Mouse (Mus musculus): ENCODE results near the gene Kdelc1. TPM values are rescaled to one million over a fixed set of nuclear protein-coding genes. Genes with fewer than 3 reads are reported as not detected.

Gene Kdelc1
- total RNA-seq (2021): 10 to 100 TPM; 10.4 to 10.5 TPM
- long read RNA-seq, experiment 1, transcript Kdelc1-203 (9 exons, 2,085 nt): major isoform, 6 of 11 reads
- long read RNA-seq, experiment 1, partial matches to known transcripts: 1 of 11 reads
- long read RNA-seq, experiment 1, other reads (novel, unspliced or antisense): 0 of 11 reads
- long read RNA-seq, experiment 2, transcript Kdelc1-203 (9 exons, 2,085 nt): minor isoform, 6 of 18 reads
- long read RNA-seq, experiment 2, transcript Kdelc1-202 (10 exons, 2,359 nt): major isoform, 9 of 18 reads
- long read RNA-seq, experiment 2, partial matches to known transcripts: 2 of 18 reads
- long read RNA-seq, experiment 2, other reads (novel, unspliced or antisense): 1 of 18 reads

GRCm38 (mm10) chr1:44118239-44119054 lies at the start of gene Kdelc1, which contains the start of gene Bivm:
Kdelc1 (minus strand) TSS chr1:44118808.
Bivm (plus strand) TSS chr1:44118957.
- intact Hi-C loops (cut with DNase I): no loop called here
- DNase-seq (ENCODE audit: low spot score in 2 of 2): peak; percentile 94 to 97

GRCm38 (mm10) chr1:44167859-44168383 lies 49.3 kb upstream of the Kdelc1 start:
- DNase-seq (ENCODE audit: low spot score in 2 of 2): no peak
- intact Hi-C loops (cut with DNase I): no loop called here

DNA sequence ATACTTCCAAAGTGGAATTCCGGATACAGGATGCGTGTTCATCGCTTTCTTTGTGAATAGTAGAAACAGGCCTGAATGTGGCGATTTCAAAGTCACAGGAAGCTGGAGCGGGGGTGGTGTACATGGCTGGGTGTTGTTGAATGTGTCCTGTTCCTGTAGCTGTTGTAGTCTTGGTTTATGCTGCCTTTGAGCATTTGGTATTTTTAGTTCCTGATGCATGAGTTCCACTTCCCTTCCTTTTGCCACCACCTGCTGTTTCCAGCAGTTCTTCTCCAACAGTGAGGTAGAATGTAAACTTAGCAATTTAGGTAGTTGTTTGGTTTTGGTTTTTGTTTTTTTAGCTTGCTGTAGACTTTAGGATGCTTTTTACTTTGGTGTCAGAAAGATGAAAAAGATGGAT lies 43.8 kb upstream of the Kdelc1 start:
- no peak for DNase-seq (ENCODE audit: low spot score in 2 of 2)
- intact Hi-C loops (cut with DNase I): no loop called here

GRCm38 (mm10) chr1:44161818-44162217 lies 43.2 kb upstream of the Kdelc1 start:
- intact Hi-C loops (cut with DNase I): no loop called here
- DNase-seq (ENCODE audit: low spot score in 2 of 2): no peak

GRCm38 (mm10) chr1:44158317-44158716 lies 39.7 kb upstream of the Kdelc1 start:
- intact Hi-C loops (cut with DNase I): no loop called here
- DNase-seq (ENCODE audit: low spot score in 2 of 2): no peak

GRCm38 (mm10) chr1:44155287-44155686 lies 36.7 kb upstream of the Kdelc1 start:
- DNase-seq (ENCODE audit: low spot score in 2 of 2): no peak
- intact Hi-C loops (cut with DNase I): no loop called here

- intact Hi-C loops (cut with DNase I): no loop called here
- DNase-seq (ENCODE audit: low spot score in 2 of 2): no peak
These were observed 30.1 kb upstream of the Kdelc1 start for GRCm38 (mm10) chr1:44148706-44149105.

- intact Hi-C loops (cut with DNase I): no loop called here
- DNase-seq (ENCODE audit: low spot score in 2 of 2): peak; percentile 86 to 87
These were observed 29.2 kb upstream of the Kdelc1 start, which contains the start of gene Ercc5 for GRCm38 (mm10) chr1:44147563-44148381. Ercc5 (plus strand) TSS chr1:44147744.

DNA sequence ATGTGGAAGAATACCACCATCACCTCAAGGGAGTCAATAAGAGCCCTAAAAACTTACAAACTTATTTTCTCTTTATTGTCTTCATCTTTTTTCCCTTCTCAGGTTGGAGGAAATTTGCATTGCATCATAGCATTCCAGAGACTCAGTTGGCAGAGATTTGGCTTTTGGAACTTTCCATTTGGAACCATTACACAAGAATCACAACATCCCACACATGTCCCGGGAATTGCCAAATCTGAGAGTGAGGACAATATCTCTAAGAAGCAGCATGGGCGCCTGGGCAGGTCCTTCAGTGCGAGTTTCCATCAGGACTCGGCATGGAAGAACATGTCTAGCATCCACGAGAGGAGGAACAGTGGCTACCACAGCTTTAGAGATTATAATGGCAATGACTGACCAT lies 24.1 kb upstream of the Kdelc1 start:
- DNase-seq (ENCODE audit: low spot score in 2 of 2): no peak
- intact Hi-C loops (cut with DNase I): no loop called here

- DNase-seq (ENCODE audit: low spot score in 2 of 2): no peak
- intact Hi-C loops (cut with DNase I): no loop called here
These were observed 21.6 kb upstream of the Kdelc1 start for GRCm38 (mm10) chr1:44140232-44140631.

GRCm38 (mm10) chr1:44129929-44130581 lies 11.4 kb upstream of the Kdelc1 start:
- DNase-seq (ENCODE audit: low spot score in 2 of 2): no peak
- intact Hi-C loops (cut with DNase I): no loop called here

DNA sequence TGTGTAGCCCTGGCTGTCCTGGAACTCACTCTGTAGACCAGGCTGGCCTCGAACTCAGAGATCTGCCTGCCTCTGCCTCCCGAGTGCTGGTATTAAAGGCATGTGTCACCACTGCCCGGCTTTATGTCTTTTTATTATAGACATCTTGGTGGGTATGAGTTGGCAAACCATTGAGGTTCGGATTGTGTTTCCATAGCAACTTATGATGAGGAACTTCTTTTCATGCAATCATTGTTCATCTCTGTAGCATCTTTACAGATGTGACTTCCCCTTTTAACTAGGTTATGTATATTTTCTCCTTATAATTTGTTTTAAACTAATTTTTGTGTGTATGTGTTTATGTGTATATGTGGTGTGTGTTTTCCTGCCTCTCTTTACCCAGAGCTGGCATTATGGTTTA lies 7.0 kb upstream of the Kdelc1 start:
- intact Hi-C loops (cut with DNase I): no loop called here
- DNase-seq (ENCODE audit: low spot score in 2 of 2): no peak

GRCm38 (mm10) chr1:44122256-44122655 lies 3.6 kb upstream of the Kdelc1 start:
- intact Hi-C loops (cut with DNase I): no loop called here
- DNase-seq (ENCODE audit: low spot score in 2 of 2): no peak

DNA sequence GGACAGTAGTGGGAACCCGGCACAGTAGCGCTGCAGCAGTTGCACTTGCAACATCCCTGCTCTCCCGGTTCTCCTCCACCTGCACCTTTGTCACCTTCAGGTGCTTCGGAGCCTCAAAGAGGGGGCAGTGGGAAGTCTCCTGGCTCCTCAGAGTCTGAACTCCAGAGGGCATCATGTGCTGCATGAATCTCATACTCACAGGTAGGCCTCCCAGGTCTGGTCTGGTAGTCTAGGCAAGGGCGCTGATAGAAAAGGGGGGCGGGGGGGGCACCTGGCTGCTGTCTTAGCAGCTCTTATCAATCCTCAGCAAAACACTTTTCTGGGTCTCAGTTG lies 1.4 kb upstream of the Kdelc1 start:
- no peak for DNase-seq (ENCODE audit: low spot score in 2 of 2)
- intact Hi-C loops (cut with DNase I): no loop called here

DNA sequence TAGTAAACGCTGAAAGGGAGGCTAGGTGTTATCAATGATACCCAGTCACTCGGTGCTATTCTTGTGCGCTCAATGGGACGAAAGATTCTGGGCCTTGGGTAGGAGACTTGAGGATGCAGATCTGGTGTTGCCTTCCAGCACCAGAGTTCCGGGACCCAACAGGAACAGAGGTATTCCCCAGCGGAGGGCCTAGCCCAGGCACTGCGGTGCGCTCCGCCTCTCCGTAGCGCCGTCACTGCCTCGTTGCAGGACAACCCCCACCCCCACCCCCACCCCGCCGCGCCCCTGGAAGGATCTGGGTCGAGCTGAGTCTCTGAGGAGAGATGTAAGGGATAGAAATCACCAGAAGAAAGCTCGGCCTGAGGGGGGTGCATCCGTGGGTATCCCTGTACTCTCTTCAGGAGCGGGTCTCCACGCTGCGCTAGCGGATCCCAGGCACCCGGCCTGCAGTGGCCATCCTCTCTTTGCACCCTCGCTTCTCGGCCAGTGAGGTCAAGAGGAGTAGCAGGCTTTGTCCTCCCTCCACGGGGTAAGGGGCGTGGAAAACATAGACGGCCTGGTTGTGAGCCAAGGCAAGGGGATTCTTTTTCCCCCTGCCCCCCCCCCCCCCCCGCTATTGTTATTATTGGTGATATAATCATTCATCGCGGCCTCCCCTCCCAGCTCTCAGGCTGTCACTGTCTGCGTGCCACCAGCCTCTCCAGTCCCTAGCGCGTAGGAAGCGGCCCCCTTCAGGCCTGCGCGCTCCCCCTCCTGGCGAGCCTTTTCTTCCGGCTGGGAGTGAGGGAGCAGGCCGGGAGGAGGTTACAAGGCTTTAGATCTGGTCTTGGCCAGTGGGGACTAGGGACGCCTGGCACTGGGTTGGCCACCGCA lies 829 bp upstream of the Kdelc1 start:
- intact Hi-C loops (cut with DNase I): no loop called here
- peak; percentile 79 for DNase-seq (ENCODE audit: low spot score in 2 of 2)

GRCm38 (mm10) chr1:44117571-44117970 lies 1.0 kb downstream of the Kdelc1 start:
- no peak for DNase-seq (ENCODE audit: low spot score in 2 of 2)
- intact Hi-C loops (cut with DNase I): no loop called here

GRCm38 (mm10) chr1:44102939-44103338 lies 15.7 kb downstream of the Kdelc1 start:
- no peak for DNase-seq (ENCODE audit: low spot score in 2 of 2)
- intact Hi-C loops (cut with DNase I): no loop called here

- intact Hi-C loops (cut with DNase I): no loop called here
These were observed 16.3 kb downstream of the Kdelc1 start, which contains the start of gene Tex30 for GRCm38 (mm10) chr1:44102259-44102717. Tex30 (minus strand) TSS chr1:44102441.

More at GRCm38 (mm10) chr1:44102259-44102717, 16.3 kb downstream of the Kdelc1 start, which contains the start of gene Tex30:
- DNase-seq (ENCODE audit: low spot score in 2 of 2): peak; percentile 94 to 96
